Mouse (Mus musculus): ENCODE data around the gene Fam160b1.

Gene Fam160b1

DNA sequence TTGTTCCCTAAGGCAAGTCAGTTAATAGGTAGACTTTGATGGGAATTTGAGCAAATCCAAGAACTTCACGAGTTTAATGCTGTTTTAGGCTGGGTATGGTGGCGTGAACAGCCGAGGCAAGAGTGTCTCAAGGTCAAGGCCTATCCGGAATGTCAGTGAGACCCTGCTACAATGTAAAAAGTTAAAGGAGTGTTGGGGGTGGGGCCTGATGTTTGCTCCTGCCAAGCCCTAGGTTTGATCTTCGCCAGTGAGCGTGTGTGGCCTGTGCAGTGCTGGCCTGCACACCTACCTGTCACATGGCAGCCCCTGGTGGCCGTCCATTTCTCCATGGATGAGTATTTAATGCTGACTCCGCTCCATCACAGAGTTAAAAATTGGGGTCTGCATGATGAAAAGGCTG, 5.5 kb downstream of the Fam160b1 start:
- DNase-seq (ENCODE audit: low read depth, low spot score) = no peak

DNA sequence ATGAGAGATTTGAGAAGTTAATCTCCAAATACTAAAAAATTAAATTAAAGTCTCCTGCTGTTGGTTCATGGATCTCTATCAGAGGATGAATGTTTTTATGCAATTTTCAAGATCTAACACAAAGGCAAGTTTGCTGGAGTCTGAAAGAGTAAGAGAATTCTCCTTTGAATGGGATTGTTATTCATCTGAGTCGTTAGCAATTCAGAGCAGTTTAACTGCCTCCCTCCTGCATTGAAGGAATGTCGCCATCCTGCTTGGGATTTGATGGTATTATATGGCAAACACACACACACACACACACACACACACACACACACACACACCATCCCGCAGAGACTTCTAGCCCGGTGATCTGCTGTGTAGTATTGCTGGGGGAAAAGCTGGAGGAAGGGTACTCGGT, 6.1 kb downstream of the Fam160b1 start:
- DNase-seq (ENCODE audit: low read depth, low spot score) = no peak

DNA sequence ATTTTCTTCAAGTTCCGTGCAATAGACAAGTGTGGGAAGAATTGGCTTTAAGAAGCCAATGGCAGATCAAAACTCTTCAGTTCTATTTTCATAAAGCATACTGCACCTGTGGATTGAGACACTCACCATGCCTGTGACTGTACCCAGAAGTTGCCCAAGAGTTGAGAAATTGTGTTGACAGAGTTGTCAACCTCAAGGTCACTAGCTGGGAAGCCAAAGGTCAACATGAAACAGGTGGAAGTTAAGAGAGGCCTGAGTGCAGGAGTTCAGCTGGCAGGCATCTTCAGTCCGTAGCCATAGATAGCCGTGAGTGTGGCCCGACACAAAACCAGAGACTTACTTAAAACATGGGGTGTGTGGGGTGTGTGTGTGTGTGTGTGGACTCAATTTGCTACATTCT, 6.7 kb downstream of the Fam160b1 start:
- peak; percentile 47 for DNase-seq (ENCODE audit: low read depth, low spot score)

DNA sequence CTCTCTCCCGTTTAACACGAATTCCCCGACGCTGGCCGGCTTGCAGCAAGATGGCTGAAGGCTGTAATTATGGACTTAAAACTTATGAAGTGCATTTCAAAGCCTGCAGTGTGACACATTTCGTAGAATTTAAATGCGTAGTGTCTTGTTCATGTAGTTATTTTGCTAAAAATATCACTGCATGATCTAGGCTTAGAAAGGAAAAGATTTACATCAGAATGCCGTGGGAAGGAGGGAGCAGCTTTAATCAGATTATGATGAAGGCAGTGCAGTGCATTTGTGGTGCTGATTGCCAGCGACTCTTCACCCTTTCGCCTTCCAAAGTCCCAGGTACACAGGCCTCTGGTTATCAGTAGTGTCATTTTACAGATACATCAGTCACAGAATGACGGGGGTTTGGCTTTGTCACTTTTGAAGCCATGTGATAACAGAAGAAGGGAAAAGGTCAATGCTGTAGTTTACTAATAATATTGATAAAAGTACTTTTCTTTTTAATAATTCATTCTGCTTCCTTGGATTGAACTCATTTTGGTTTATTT, 7.4 kb downstream of the Fam160b1 start:
- DNase-seq (ENCODE audit: low read depth, low spot score) = no peak

DNA sequence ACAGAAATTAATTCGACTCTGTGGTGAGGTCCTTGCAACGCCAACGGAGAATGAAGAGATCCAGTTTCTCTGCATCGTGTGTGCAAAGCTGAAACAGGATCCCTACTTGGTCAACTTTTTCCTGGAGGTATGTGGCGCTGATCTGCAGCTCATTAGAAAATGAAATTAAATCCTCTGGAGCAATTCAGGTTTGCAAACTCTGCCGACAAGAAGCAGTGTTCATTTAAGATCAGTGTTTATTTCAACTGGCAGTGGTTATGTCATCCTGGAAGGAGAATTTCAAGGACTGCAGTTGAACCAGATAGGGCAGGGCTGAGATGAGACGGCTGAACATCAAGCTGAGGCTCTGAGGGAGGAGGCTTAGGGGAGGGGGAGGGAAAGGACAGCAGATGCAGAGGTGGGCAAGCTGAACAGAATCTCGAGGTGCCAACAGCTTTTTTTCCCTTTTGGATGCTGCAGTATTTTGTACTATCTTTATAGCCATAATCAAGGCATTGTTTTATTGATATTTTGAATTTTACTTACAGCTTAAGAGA, 12.9 kb downstream of the Fam160b1 start:
- DNase-seq (ENCODE audit: low read depth, low spot score) = peak; percentile 64

DNA sequence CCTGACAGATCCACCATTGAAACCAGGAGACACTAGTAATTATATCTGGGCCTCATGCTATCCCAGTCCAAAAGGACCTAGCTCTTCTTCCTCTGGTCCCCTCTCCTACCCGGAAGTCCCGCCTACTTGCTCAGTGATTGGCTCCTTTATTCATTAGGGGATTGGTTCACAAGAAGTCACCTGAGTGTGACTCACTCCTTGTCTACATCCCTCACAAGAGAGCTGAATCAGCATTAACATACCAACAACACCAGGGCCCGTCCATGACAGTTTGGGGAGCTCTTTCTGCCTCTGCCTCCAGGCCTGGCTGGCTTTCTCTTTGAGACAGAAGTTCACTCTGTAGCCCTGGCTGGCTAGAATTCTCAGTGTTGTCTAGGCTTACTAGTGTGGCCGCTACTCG, 14.7 kb downstream of the Fam160b1 start:
- no peak for DNase-seq (ENCODE audit: low read depth, low spot score)

DNA sequence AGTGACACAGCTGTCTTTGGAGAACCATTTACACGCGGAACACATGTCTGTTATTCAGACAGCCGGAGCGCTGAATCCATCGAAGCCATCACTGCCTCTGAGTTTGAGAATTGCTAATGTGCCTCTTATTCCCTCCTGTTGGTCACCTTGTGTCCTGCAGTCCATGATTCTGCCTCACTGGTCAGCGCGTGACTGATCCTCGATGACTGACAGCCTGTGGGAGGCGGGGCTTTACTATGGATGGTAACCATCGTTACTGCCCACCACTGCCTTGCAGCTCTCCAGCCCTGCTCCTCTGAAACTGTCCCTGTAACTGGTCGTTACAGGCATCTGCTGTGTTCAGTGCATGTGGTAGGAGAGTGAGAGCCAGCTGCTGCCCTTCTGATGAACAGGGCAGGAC, 15.3 kb downstream of the Fam160b1 start:
- no peak for DNase-seq (ENCODE audit: low read depth, low spot score)

DNA sequence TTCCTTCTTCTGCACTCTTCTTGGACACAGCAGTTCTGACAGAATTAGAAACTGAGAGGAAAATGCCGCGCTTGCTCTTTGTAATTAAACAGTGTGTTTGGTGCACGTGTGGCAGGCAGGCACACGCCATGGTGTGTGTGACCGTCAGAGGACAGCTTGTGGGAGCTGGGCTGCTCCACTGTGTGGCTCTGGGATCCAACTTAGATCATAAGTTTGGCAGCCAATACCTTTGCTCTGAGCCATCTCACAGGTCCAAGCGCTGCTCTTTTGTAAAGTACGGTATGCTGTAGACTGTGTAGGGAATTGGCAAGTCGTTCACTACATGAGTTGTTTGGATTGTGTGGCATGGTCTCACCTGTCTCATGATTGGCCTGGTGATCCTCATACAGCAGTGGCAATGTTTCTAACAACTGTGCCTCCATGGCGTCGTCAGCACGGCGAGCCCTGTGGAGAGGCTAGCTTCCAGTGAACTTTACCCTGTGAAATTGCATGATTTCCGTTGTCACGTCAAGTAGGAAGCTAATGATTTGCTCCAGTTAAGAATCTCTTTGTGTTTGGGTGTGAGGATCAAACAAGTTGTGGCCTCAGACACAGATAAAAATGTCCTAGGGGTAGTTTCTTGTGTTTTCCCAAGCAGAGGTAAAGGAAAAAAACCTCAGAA, 16.7 kb downstream of the Fam160b1 start:
- no peak for DNase-seq (ENCODE audit: low read depth, low spot score)

DNA sequence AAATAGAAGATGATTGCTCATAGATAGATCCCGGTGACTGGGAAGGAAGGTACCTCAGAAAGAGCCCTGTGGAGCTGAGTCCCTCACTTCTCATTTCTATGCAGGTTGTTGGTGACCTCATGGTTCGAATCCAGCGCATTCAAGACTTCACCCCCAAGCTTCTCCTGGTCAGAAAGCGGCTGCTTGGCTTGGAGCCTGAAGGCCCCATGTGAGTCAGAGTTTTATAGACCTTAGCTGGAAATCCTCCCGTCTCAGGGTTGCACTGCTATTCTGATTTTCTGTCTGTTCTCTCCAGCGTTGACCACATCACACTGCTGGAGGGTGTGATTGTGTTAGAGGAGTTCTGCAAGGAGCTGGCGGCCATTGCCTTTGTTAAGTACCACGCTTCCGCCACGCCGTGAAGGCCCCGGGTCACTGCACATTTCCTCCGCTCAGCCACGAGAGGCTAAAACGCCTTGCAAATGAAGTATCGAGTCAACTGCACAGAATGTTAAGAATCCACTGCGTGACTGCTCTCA, 25.8 kb downstream of the Fam160b1 start:
- no peak for DNase-seq (ENCODE audit: low read depth, low spot score)

DNA sequence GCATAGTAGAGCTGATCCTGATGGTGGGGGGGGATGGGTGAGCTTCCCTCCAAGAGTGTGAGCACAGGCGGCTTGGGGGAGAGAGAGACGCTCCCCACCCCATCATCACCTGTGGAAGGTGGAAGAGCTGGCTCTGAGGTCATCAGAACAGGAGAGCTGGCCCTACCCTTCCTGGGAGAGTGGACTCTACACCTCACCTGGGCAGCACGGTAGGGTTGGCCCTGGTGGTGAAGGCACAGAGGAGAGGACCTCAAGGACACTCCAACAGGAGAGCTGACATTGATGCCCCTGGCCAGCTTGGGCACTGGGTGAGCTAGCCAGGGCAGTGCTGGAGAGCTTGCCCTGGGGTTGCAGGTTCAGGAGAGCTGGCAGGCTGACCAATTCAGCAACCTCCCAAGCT, 31.1 kb downstream of the Fam160b1 start:
- DNase-seq (ENCODE audit: low read depth, low spot score) = no peak

DNA sequence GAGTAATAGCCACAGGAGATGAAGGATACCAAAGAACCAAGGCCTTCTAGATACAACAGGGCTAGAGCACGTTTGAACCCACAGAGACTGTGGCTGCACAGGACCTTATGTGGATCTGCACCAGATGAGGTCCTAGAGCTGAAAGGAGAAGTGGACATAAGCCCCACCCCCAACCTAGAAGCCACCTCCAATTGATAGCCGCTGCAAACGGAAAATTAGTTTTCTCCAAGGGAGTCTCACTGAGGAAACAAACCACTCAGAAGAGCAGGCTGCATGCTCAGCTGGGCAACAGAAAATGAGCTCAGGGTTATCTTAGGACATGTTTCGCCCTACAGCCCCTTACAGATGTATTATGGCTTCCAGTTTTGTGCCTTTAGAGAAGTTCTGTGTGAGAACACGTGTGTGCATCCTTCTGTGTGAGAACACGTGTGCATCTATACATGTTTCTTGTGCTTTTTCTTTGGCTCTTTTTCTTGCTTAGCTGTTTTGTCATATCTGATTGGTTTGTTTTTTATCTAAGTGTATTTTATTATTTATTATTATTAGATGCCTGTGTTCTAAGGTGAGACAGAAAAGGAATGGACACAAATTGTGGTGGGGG, 33.0 kb downstream of the Fam160b1 start:
- no peak for DNase-seq (ENCODE audit: low read depth, low spot score)

DNA sequence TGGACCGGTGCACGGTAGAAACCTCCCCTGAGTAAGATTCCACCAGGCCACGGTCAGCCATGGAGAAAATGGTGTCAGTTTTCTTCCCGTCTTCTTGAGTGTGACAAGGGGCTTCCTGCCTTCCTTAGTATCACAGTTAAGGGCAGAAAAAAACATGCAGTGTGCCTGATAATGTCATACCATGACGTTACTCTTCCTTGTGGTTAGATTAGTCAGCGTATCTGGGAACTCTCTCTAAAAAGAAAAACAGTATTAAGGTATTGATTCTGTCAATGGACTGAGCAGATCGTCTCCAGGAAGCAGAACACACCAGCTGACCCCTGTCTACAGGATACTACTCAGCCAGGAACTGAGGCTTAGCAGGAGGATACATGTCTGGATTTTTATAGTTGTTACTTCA, 36.1 kb downstream of the Fam160b1 start:
- DNase-seq (ENCODE audit: low read depth, low spot score) = no peak

DNA sequence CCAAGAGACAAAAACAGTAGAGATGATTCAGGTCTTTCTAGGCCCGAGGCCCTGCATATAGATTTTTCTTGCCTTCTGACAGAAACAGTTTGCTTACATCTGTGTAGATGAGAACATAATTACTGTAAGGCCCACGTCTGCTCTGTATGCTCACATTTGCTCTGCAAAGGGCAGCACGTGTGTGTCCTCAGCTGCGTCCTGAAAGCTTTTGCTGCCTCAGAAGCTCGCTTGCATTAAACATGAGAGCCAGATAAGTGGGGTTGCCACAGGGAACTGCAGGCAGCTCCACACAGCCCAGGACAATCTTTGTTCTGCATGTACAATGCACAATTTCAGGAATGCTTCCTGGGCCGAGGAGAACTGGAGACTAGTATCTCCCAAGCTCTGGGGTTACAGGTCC, 41.9 kb downstream of the Fam160b1 start:
- DNase-seq (ENCODE audit: low read depth, low spot score) = no peak

DNA sequence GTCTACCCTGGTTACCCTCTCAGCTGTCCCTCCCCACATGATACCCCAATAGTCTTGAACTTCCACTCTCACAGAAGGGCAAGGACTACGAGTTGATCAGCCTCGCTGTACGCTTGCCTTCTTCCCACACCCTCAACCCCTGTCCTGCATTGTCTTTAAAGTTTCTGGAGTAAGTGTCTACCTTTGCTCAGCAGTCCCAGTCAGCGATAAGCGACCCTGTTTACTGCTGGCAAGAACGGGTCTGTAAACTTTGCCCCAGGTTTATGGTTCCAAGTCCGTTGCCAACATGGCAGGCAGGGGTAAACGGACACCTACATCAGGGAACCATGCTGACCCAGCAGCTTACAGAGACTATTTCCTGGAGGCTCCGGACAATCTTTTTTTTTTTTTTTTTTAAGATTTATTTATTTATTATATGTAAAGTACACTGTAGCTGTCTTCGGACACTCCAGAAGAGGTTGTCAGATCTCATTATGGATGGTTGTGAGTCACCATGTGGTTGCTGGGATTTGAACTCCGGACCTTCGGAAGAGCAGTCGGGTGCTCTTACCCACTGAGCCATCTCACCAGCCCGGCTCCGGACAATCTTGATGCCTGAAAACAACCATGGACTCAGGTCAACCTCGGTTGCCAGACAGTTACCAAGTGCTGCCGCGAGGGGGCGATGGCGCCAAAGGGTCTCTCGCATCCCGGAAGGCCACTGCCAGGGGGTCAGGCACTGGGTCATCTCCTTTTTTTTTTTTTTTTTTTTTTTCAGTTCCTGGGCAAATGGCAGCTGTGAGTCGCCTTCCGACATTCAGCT, 43.4 kb downstream of the Fam160b1 start:
- peak; percentile 75 for DNase-seq (ENCODE audit: low read depth, low spot score)

DNA sequence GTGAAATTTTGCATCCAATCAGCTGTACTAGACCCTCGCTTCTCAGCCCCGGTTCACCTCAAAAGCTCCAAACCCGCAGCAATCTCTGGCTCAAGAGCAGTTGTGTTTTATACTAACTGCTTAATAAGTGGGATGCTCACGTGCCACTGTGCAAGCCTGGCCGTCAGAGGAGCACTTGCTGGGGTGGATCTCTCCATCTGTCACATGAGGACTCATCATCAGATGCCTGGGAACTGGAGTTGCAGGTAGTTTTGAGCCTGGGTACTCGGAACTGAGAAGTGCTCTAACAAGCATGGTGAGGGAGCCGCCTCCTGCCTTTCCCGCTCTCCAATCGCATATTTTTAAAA, 44.0 kb downstream of the Fam160b1 start:
- DNase-seq (ENCODE audit: low read depth, low spot score) = no peak

DNA sequence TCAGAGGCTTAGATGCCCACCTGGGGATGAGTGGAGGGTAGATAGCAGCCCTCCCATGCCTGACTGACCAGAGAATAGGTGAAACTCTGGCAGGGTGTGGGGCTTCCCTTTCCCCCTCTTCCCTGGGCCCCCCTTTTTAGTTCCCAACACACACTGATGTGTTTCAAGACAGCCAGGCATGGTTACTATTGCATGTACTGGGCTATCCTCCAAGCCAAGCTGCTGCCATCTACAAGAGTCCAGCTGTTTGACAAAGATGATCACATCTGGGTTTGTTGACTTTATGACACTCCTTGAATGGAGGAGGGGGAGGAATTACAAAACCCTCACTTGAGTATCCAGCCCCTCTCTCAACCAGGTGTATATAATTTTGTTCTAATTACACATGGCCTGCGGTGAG, 47.5 kb downstream of the Fam160b1 start:
- no peak for DNase-seq (ENCODE audit: low read depth, low spot score)

DNA sequence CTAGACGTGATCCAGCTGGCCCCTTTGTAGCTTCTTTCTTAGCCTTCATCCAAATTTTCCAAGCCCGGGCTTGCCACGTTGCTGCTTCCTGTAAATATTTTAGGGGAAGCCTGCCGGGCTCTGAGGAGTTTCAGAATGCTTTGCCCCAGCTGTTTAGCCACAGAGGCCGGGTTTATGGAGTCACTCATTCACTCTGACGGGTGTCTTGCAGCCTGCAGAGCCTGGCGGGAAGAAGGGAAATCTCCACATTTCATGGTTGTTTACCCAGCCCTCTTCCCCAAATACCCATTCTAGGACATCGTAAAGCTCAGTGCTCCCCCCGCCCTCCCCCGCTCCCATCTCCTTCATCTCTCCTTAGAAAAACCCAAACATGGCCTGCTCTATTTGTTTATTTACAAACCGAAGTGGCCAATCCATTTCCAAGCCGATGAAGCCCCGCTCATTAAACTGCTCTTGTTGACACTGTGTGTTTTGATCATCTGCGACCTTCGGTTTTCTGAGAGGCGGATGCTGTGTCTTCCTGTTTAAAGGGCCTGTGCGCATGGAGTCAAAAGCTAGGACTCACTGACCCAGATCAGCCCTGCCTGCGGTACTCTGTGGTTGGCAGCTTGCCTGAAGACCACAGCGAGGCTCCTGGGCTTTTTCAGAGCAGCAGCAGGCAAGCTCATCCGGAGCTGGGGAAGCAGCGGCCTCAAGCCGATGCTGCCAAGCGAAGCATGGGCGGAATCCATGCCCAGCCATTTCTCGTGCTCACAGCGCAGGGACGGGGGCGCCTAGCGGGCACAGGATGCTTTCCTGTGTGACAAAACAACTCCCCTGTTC, 51.1 kb downstream of the Fam160b1 start:
- DNase-seq (ENCODE audit: low read depth, low spot score) = peak; percentile 52

DNA sequence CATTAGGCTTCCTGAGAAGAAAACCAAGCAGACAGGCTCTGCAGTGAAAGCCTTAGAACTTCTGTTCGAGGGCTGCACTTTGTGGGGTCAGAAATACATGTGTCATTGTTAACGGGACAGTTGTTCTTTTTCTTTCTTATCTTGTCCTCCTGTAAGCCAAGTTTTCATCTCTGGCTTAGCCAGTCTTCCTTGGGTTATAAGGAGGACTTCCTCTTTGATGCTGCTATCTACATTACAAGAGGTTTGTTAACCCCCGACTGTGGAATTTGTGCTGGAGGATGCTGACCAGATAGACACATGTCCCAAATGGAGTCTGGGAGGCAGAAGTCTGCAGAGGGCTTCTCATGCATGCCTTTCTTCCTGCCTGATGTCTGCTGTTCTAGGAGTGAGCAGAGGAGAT, 52.7 kb downstream of the Fam160b1 start:
- DNase-seq (ENCODE audit: low read depth, low spot score) = no peak

DNA sequence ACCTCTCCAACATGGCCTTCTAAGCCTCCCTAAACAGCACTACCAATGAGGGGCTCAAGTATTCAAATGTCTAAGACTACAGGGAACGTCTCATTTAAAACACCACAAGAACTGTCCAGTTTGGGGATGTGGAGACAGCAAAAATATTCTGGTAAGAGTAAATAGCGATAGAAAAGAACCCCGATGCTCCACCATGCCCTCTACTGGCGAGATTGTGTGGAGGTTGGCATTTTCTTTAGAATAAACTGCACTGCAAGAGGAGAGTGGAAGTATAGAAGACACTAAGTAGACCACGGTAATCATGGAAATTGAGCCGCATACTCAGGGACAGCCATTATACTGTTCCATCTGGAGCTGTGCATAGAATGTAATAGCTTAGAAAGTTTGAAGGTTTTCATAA, 53.4 kb downstream of the Fam160b1 start:
- DNase-seq (ENCODE audit: low read depth, low spot score) = no peak

DNA sequence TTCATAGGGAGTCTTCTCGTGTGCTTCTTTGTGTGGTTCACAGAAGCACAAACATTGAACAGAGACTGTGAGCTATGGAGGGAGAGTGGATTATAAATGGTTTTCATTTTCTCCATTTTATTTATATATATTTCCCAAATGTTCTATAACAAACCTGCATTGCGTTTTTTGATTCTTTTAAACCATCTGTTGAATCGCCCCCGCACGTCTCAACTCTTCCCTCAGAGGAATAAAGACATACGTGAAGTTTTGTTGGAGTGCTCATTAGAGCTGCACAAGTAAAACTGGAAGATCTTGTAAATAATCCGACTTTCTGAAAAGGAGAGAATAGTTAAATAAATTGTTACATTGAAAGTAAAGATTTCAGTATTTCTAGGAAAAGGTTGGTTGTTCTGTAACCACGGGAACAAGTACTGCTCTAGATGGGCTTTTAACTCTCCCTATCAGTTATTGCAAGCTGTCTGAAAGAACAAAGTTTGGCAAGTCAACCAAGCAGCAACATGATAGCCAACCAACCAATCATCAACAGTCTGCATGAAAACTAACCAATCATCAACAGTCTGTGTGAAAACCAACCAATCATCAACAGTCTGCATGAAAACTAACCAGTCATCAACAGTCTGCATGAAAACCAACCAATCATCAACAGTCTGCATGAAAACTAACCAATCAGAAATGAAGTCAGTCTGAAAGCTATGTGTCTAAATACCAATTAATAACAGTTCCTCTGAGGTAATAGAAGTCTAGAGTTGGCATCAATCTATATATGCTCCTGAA, 54.7 kb downstream of the Fam160b1 start:
- DNase-seq (ENCODE audit: low read depth, low spot score) = no peak

Data from skeletal muscle tissue, adult 2 months (tissue).